Mouse (Mus musculus) gastrocnemius, adult 2 months (tissue): Measurements from ENCODE around the gene Fam221a. TPM values are rescaled to one million over a fixed set of nuclear protein-coding genes. Genes with fewer than 3 reads are reported as not detected.

Source experiments
- DNase-seq: peaks from one replicate; pipeline ENCODE4 v3.0.0; 2022
- H3K27ac ChIP-seq: fragments of 200-600 bp; 2 replicates; pipeline ENCODE4 v1.8.1; 2022; ENCODE audit warnings: mild to moderate bottlenecking
- H3K4me3 ChIP-seq: fragments of 200-600 bp; 2 replicates; pipeline ENCODE4 v1.8.1; 2022; ENCODE audit warnings: mild to moderate bottlenecking, moderate library complexity
- CTCF ChIP-seq: fragments of 200-600 bp; IDR thresholded peaks from 2 replicates; pipeline ENCODE4 v1.8.1; 2022; ENCODE audit warnings: antibody characterized with exemption, mild to moderate bottlenecking, moderate library complexity
- intact Hi-C: fragments of 180-260 bp; cut with DNase I; formaldehyde crosslinking; loops from one replicate; pipeline ENCODE4 v1.15.1; 2025
- long read RNA-seq, 2 experiments: library from polyadenylated mRNA; stranded (forward); transcript quantifications; one replicate each; pipeline ENCODE4 v2.0.0; 2021
- total RNA-seq, 2 experiments: library from RNA; stranded (reverse); gene quantifications; 2 replicates each; pipeline ENCODE4 v1.2.3; 2021

Gene Fam221a
- total RNA-seq: under 1 TPM; 0.14 to 0.26 TPM
- long read RNA-seq, experiment 1: 0 reads
- long read RNA-seq, experiment 2: 0 reads

GRCm38 (mm10) chr6:49367159-49368054, at the start of gene Fam221a:
Gene Fam221a (plus strand): TSS chr6:49367739.
- H3K4me3 ChIP-seq: peak within 1 kb of the TSS; percentile 79
- peak; percentile 33; the same call in 1 of the 2 replicates for TF ChIP-seq CTCF
- peak; percentile 86 for DNase-seq
- peak within 1 kb of the TSS; percentile 81 for H3K27ac ChIP-seq
- intact Hi-C loops: loop anchor here (2.0 kb wide), 1 partner anchor 49 kb away; the partner anchor contains the start of gene Ccdc126

GRCm38 (mm10) chr6:49318966-49319594, 48.5 kb upstream of the Fam221a start, which contains the start of gene Ccdc126:
Gene Ccdc126 (plus strand): TSS chr6:49319274.
- Histone ChIP-seq H3K4me3 (peak within 1 kb of the TSS; percentile 96), H3K27ac (peak within 1 kb of the TSS; percentile 91)
- intact Hi-C loops: loop anchor here (2.0 to 5.0 kb wide), 4 partner anchors 37 to 102 kb away; partner anchors contain the start of gene Fam221a
- peak; percentile 99 for DNase-seq
- peak; percentile 64 for TF ChIP-seq CTCF

- Histone ChIP-seq H3K27ac (peak overlapping the region; percentile 91), H3K4me3 (peak overlapping the region; percentile 96)
- intact Hi-C loops: loop anchor here (2.0 to 5.0 kb wide), 4 partner anchors 37 to 102 kb away; partner anchors contain the start of gene Fam221a
- no peak for DNase-seq
- TF ChIP-seq CTCF: no peak
These were observed 47.8 kb upstream of the Fam221a start for GRCm38 (mm10) chr6:49319595-49320315.

- Histone ChIP-seq H3K4me3 (no peak overlapping the region), H3K27ac (no peak overlapping the region)
- DNase-seq: no peak
- intact Hi-C loops: no loop called here
- no peak for TF ChIP-seq CTCF
These were observed 46.2 kb upstream of the Fam221a start for GRCm38 (mm10) chr6:49321341-49321740.

GRCm38 (mm10) chr6:49322056-49322455, 45.5 kb upstream of the Fam221a start:
- no peak for DNase-seq
- intact Hi-C loops: no loop called here
- TF ChIP-seq CTCF: no peak
- Histone ChIP-seq H3K27ac (no peak overlapping the region), H3K4me3 (no peak overlapping the region)

- no peak overlapping the region for H3K27ac ChIP-seq
- TF ChIP-seq CTCF: no peak
- H3K4me3 ChIP-seq: no peak overlapping the region
- intact Hi-C loops: no loop called here
- no peak for DNase-seq
These were observed 44.6 kb upstream of the Fam221a start for GRCm38 (mm10) chr6:49322986-49323385.

GRCm38 (mm10) chr6:49324528-49324927, 43.0 kb upstream of the Fam221a start:
- H3K27ac ChIP-seq: no peak overlapping the region
- no peak for DNase-seq
- TF ChIP-seq CTCF: no peak
- intact Hi-C loops: no loop called here
- H3K4me3 ChIP-seq: no peak overlapping the region

- intact Hi-C loops: no loop called here
- Histone ChIP-seq H3K4me3 (no peak overlapping the region), H3K27ac (no peak overlapping the region)
These were observed 42.2 kb upstream of the Fam221a start for GRCm38 (mm10) chr6:49325294-49325693.

GRCm38 (mm10) chr6:49326846-49327245, 40.7 kb upstream of the Fam221a start:
- no peak for TF ChIP-seq CTCF
- H3K4me3 ChIP-seq: no peak overlapping the region
- H3K27ac ChIP-seq: no peak overlapping the region
- DNase-seq: no peak
- intact Hi-C loops: no loop called here

More at GRCm38 (mm10) chr6:49325294-49325693, 42.2 kb upstream of the Fam221a start:
- no peak for DNase-seq
- TF ChIP-seq CTCF: no peak

- intact Hi-C loops: no loop called here
- no peak overlapping the region for H3K4me3 ChIP-seq
- no peak overlapping the region for H3K27ac ChIP-seq
- no peak for TF ChIP-seq CTCF
- DNase-seq: no peak
These were observed 36.0 kb upstream of the Fam221a start for GRCm38 (mm10) chr6:49331369-49332059.

GRCm38 (mm10) chr6:49332060-49332370, 35.5 kb upstream of the Fam221a start:
- intact Hi-C loops: no loop called here
- no peak for TF ChIP-seq CTCF
- DNase-seq: no peak
- Histone ChIP-seq H3K27ac (no peak overlapping the region), H3K4me3 (no peak overlapping the region)

GRCm38 (mm10) chr6:49338566-49338965, 29.0 kb upstream of the Fam221a start:
- intact Hi-C loops: no loop called here
- H3K4me3 ChIP-seq: no peak overlapping the region
- H3K27ac ChIP-seq: no peak overlapping the region
- no peak for TF ChIP-seq CTCF
- DNase-seq: no peak
